Mouse (Mus musculus) mesoderm, embryonic 11.5 days (tissue): ENCODE data around the gene Ubn2.
"Not testable (repeated sequence)": the region's sequence is repeated elsewhere in the genome, so short reads cannot be mapped to it uniquely, and the experiment has no call there.

Source experiments
- DNase-seq: peaks from one replicate; pipeline ENCODE4 v3.0.0-alpha.2; 2012; ENCODE audit warnings: low read depth, low spot score

Gene Ubn2

GRCm38 (mm10) chr6:38533428-38534405 lies 100.0 kb downstream of the Ubn2 start, which contains the start of gene Fmc1:
Fmc1 (plus strand) TSS chr6:38533502.
- peak; percentile 98 for DNase-seq

GRCm38 (mm10) chr6:38534640-38535365 lies 101.1 kb downstream of the Ubn2 start:
- peak; percentile 97 for DNase-seq

- DNase-seq = no peak
Observed at GRCm38 (mm10) chr6:38535366-38535690, 101.6 kb downstream of the Ubn2 start.

- no peak for DNase-seq
Observed at GRCm38 (mm10) chr6:38535788-38536187, 102.0 kb downstream of the Ubn2 start.

- DNase-seq = not testable (repeated sequence)
Observed at GRCm38 (mm10) chr6:38544141-38544540, 110.4 kb downstream of the Ubn2 start.

- not testable (repeated sequence) for DNase-seq
Observed at GRCm38 (mm10) chr6:38547005-38547404, 113.3 kb downstream of the Ubn2 start.

GRCm38 (mm10) chr6:38547707-38548106 lies 114.0 kb downstream of the Ubn2 start:
- no peak for DNase-seq

- DNase-seq = not testable (repeated sequence)
Observed at GRCm38 (mm10) chr6:38548595-38548994, 114.8 kb downstream of the Ubn2 start.

GRCm38 (mm10) chr6:38549840-38550239 lies 116.1 kb downstream of the Ubn2 start:
- not testable (repeated sequence) for DNase-seq

- no peak for DNase-seq
Observed at GRCm38 (mm10) chr6:38550250-38551061, 116.7 kb downstream of the Ubn2 start.

GRCm38 (mm10) chr6:38551062-38551988 lies 117.6 kb downstream of the Ubn2 start, which contains the start of gene Luc7l2:
Luc7l2 (plus strand) TSS chr6:38551334.
- DNase-seq = peak; percentile 99

- DNase-seq = peak; percentile 96
Observed at GRCm38 (mm10) chr6:38551989-38552635, 118.4 kb downstream of the Ubn2 start.

GRCm38 (mm10) chr6:38552636-38553000 lies 118.9 kb downstream of the Ubn2 start:
- no peak for DNase-seq
